Mouse (Mus musculus) forebrain, embryonic 12.5 days (tissue): ENCODE data around the gene E2f4. TPM values are rescaled to one million over a fixed set of nuclear protein-coding genes. Genes with fewer than 3 reads are reported as not detected.

Experiments
- ATAC-seq: fragments of 200-750 bp; cut with Nextera tagmentation; 2 replicates; pipeline ENCODE4 v1.8.0; 2017; ENCODE audit warnings: moderate TSS enrichment; ENCODE audit not compliant: low FRiP score
- H3K27ac ChIP-seq: fragments of 300-500 bp; sonication (generic); 2 replicates; pipeline ENCODE4 v1.5.1; 2016; ENCODE audit warnings: mild to moderate bottlenecking
- H3K27me3 ChIP-seq: fragments of 300-500 bp; sonication (generic); 2 replicates; pipeline ENCODE4 v1.6.1; 2016; ENCODE audit warnings: mild to moderate bottlenecking
- H3K36me3 ChIP-seq: fragments of 300-500 bp; sonication (generic); replicated peaks from 2 replicates; pipeline ENCODE4 v1.6.1; 2016; ENCODE audit warnings: mild to moderate bottlenecking
- H3K4me1 ChIP-seq: fragments of 300-500 bp; sonication (generic); 2 replicates; pipeline ENCODE4 v1.6.1; 2016
- H3K4me2 ChIP-seq: fragments of 300-500 bp; sonication (generic); 2 replicates; pipeline ENCODE4 v1.6.1; 2016; ENCODE audit warnings: mild to moderate bottlenecking, moderate library complexity
- H3K4me3 ChIP-seq: fragments of 300-500 bp; sonication (generic); replicated peaks from 2 replicates; pipeline ENCODE4 v1.5.1; 2016; ENCODE audit warnings: mild to moderate bottlenecking
- H3K9ac ChIP-seq: fragments of 300-500 bp; sonication (generic); 2 replicates; pipeline ENCODE4 v1.6.1; 2016; ENCODE audit warnings: mild to moderate bottlenecking
- H3K9me3 ChIP-seq: fragments of 300-500 bp; sonication (generic); 2 replicates; pipeline ENCODE4 v1.6.1; 2016
- WGBS: fragments of 180-500 bp; shearing (Covaris S2); methylation state at CpG from one replicate; pipeline ENCODE4 v1.1.7; 2016; 5-methylcytosine and 5-hydroxymethylcytosine counted together
- polyA plus RNA-seq: library from polyadenylated mRNA; unstranded; fragments of >200 nt; fragmentation: Nextera tagmentation; extraction: Ambion mirVana; gene quantifications from 2 replicates; pipeline ENCODE4 v1.2.1, GENCODE M21; 2016

E2f4 gene
- polyA plus RNA-seq, 1 experiment from 2014 or later: 80.1 TPM

- 81% methylated on average over 12 of the region's 12 CpGs for WGBS
- Histone ChIP-seq H3K9ac (no peak overlapping the region), H3K27ac (no peak overlapping the region), H3K27me3 (peaks cover 95% of the 10 kb centered on the region), H3K4me3 (no peak overlapping the region), H3K4me2 (no peak overlapping the region), H3K4me1 (peaks cover 25% of the 10 kb centered on the region), H3K9me3 (0 out of 2 replicates have a peak, but pooled peaks cover 5% of the 10 kb centered on the region), H3K36me3 (no peaks in the 10 kb centered on the region)
- ATAC-seq: no peak
These were observed 36.0 kb upstream of the E2f4 start for GRCm38 (mm10) chr8:105261326-105261980.

GRCm38 (mm10) chr8:105263244-105263912 is 34.1 kb upstream of the E2f4 start:
- Histone ChIP-seq H3K9ac (no peak overlapping the region), H3K27me3 (peaks cover 96% of the 10 kb centered on the region), H3K9me3 (0 out of 2 replicates have a peak, but pooled peaks cover 5% of the 10 kb centered on the region), H3K4me1 (peaks cover 30% of the 10 kb centered on the region), H3K36me3 (no peaks in the 10 kb centered on the region), H3K4me2 (peak overlapping the region; percentile 90), H3K4me3 (peak overlapping the region; percentile 65; the same call in 1 of the 2 replicates), H3K27ac (no peak overlapping the region)
- WGBS: 40% methylated on average over 16 of the region's 16 CpGs
- no peak for ATAC-seq

DNA sequence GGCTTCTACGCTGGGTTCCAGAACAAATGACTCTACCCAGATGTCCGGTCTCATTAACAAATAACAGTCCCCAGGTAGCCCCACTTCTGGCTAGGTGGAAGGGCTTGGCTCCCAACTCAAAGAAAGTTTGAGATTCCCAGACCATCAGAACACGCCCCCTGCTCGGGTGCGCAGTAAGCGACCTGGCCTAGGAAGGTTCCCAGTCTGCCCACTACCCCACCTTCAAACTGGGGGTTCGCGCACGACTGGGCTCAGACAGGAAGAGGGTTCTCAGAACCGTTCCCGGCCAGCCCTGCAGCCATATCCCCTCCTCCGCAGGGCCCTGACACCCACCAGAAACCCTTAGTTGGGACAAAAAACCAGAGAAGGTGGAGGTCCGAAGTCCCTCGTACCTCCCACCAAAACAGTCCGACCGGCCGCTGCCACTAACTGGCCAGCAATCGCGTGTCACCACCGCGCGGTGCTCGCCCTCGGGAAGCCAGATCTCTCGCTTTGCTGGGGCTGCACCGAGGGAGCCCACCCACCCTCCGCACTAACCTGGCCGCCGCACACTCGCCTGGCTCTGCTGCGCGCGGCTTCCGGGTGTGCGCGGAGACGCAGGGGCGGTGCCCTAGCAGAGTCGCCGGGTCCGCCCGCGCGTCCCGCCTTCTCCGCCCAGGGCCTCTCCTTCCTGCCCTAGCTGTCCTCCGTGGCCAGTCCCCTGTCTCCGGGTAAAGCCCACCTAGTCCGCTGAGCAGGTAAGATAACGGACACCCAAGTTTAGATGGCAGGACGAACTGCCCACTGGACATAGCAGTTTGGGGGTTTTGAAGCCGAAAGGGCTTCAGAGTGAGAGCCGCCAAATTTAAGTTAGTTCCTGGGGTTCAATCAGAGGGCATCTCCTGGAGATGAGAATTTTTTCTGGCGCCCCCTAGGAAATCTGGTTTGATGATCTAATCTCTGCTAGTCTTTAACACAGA is 33.2 kb upstream of the E2f4 start, which contains the start of the genes Tradd and Fbxl8:
Gene Tradd (minus strand): TSS at position 586 of the 959 bp plus-strand sequence.
Gene Fbxl8 (plus strand): TSS at position 625 of the 959 bp plus-strand sequence.
- H3K4me3 ChIP-seq: peak within 1 kb of the TSS; percentile 65
- H3K9me3 ChIP-seq: 0 out of 2 replicates have a peak, but pooled peaks cover 5% of the 10 kb centered on the region
- no peak within 1 kb of the TSS for H3K27ac ChIP-seq
- peaks cover 96% of the 10 kb centered on the region for H3K27me3 ChIP-seq
- H3K9ac ChIP-seq: peak within 1 kb of the TSS; percentile 60
- WGBS: under 1% methylated on average over 54 of the region's 54 CpGs
- peak; percentile 42 for ATAC-seq
- H3K4me1 ChIP-seq: peaks cover 31% of the 10 kb centered on the region
- H3K36me3 ChIP-seq: no peaks in the 10 kb centered on the region
- H3K4me2 ChIP-seq: peak within 1 kb of the TSS; percentile 90

DNA sequence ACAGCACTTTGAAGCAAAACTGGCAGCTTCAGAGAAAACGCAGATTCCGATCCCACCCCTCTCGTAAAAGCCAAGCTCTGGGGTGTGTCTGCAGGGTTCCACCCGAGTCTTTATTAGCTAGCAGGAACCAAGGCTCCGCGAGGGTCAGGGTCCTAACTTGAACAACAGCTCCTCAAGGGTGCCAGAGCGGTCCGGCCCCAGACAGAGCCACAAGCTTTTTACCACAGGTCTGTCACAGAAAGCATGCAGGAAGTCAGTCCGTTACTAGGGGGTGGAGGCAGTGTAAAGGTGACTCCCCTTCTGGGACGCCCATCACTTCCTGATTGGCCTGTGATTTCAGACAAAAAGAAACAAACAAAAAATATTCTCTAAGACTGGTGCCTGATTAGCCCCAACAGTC is 32.3 kb upstream of the E2f4 start:
- H3K36me3 ChIP-seq: no peaks in the 10 kb centered on the region
- H3K4me2 ChIP-seq: peak overlapping the region; percentile 90
- H3K27me3 ChIP-seq: peaks cover 96% of the 10 kb centered on the region
- peak overlapping the region; percentile 65; the same call in 1 of the 2 replicates for H3K4me3 ChIP-seq
- H3K9ac ChIP-seq: no peak overlapping the region
- H3K4me1 ChIP-seq: peaks cover 33% of the 10 kb centered on the region
- no peak for ATAC-seq
- 0 out of 2 replicates have a peak, but pooled peaks cover 5% of the 10 kb centered on the region for H3K9me3 ChIP-seq
- H3K27ac ChIP-seq: no peak overlapping the region
- 16% methylated on average over 10 of the region's 10 CpGs for WGBS

DNA sequence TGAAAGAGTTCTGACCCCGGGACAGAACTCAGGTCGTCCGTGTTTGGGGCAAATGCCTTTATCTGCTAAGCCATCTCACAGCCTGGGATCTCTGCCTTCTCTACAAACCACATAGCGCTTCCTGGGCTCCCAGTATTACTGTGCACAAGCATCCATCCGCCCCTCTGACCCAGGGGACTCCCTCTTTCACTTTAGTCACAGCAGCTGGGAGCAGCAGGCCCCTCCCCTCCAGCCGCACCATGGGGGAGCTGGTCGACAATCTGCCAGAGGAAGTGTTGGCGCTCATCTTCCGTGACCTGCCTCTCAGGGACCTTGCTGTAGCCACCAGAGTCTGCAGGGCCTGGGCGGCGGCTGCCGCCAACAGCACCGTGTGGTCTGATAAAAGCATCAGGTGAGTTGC is 30.7 kb upstream of the E2f4 start:
- Histone ChIP-seq H3K4me2 (no peak overlapping the region), H3K4me3 (no peak overlapping the region), H3K27me3 (peaks cover 97% of the 10 kb centered on the region), H3K9me3 (0 out of 2 replicates have a peak, but pooled peaks cover 5% of the 10 kb centered on the region), H3K4me1 (peaks cover 41% of the 10 kb centered on the region), H3K9ac (no peak overlapping the region), H3K27ac (no peak overlapping the region), H3K36me3 (no peaks in the 10 kb centered on the region)
- no peak for ATAC-seq
- 6% methylated on average over 13 of the region's 13 CpGs for WGBS

- H3K9me3 ChIP-seq: 0 out of 2 replicates have a peak, but pooled peaks cover 5% of the 10 kb centered on the region
- under 1% methylated on average over 65 of the region's 65 CpGs for WGBS
- peak overlapping the region; percentile 76 for H3K4me2 ChIP-seq
- no peaks in the 10 kb centered on the region for H3K36me3 ChIP-seq
- peak overlapping the region; percentile 44 for H3K9ac ChIP-seq
- peak overlapping the region; percentile 47 for H3K4me3 ChIP-seq
- H3K27me3 ChIP-seq: peaks cover 99% of the 10 kb centered on the region
- peak; percentile 81 for ATAC-seq
- peaks cover 41% of the 10 kb centered on the region for H3K4me1 ChIP-seq
- H3K27ac ChIP-seq: no peak overlapping the region
These were observed 29.0 kb upstream of the E2f4 start for GRCm38 (mm10) chr8:105268342-105269074.

- Histone ChIP-seq H3K4me3 (peak overlapping the region; percentile 47), H3K4me2 (peak overlapping the region; percentile 76), H3K27me3 (peaks cover 99% of the 10 kb centered on the region), H3K9ac (peak overlapping the region; percentile 44; the same call in 1 of the 2 replicates), H3K4me1 (peaks cover 37% of the 10 kb centered on the region), H3K36me3 (no peaks in the 10 kb centered on the region), H3K27ac (no peak overlapping the region), H3K9me3 (0 out of 2 replicates have a peak, but pooled peaks cover 5% of the 10 kb centered on the region)
- peak; percentile 6; the same call in 1 of the 2 replicates for ATAC-seq
- WGBS: 3% methylated on average over 10 of the region's 10 CpGs
These were observed 28.4 kb upstream of the E2f4 start for GRCm38 (mm10) chr8:105269075-105269458.

GRCm38 (mm10) chr8:105269461-105269947 is 28.0 kb upstream of the E2f4 start, which contains the start of gene Hsf4:
Gene Hsf4 (plus strand): TSS chr8:105269801.
- H3K4me2 ChIP-seq: peak within 1 kb of the TSS; percentile 76
- H3K4me1 ChIP-seq: peaks cover 34% of the 10 kb centered on the region
- H3K27me3 ChIP-seq: peaks cover 99% of the 10 kb centered on the region
- no peaks in the 10 kb centered on the region for H3K36me3 ChIP-seq
- peak within 1 kb of the TSS; percentile 44 for H3K9ac ChIP-seq
- H3K9me3 ChIP-seq: 0 out of 2 replicates have a peak, but pooled peaks cover 5% of the 10 kb centered on the region
- no peak within 1 kb of the TSS for H3K27ac ChIP-seq
- under 1% methylated on average over 42 of the region's 42 CpGs for WGBS
- H3K4me3 ChIP-seq: peak within 1 kb of the TSS; percentile 47
- no peak for ATAC-seq

- peaks cover 32% of the 10 kb centered on the region for H3K4me1 ChIP-seq
- no peaks in the 10 kb centered on the region for H3K36me3 ChIP-seq
- H3K9ac ChIP-seq: peak overlapping the region; percentile 4; the same call in 1 of the 2 replicates
- no peak for ATAC-seq
- H3K27ac ChIP-seq: no peak overlapping the region
- H3K4me2 ChIP-seq: peak overlapping the region; percentile 76
- H3K27me3 ChIP-seq: peaks cover 99% of the 10 kb centered on the region
- peak overlapping the region; percentile 47 for H3K4me3 ChIP-seq
- 1% methylated on average over 39 of the region's 39 CpGs for WGBS
- H3K9me3 ChIP-seq: 0 out of 2 replicates have a peak, but pooled peaks cover 5% of the 10 kb centered on the region
These were observed 27.2 kb upstream of the E2f4 start for GRCm38 (mm10) chr8:105270101-105270915.

DNA sequence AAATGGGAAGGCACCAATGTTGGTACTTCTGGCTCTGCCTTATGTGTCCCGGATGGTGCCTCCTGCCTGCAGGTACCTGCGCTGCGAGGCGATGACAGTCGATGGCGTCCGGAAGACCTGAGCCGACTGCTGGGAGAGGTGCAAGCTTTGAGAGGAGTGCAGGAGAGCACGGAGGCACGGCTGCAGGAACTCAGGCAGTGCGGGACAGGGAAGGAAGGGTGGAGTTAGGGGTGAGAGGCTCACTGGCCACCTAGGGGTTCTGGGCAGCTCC is 26.6 kb upstream of the E2f4 start:
- H3K27ac ChIP-seq: no peak overlapping the region
- H3K36me3 ChIP-seq: no peaks in the 10 kb centered on the region
- no peak overlapping the region; the same call in 1 of the 2 replicates for H3K4me3 ChIP-seq
- H3K4me1 ChIP-seq: peaks cover 38% of the 10 kb centered on the region
- H3K27me3 ChIP-seq: peaks cover 99% of the 10 kb centered on the region
- H3K9me3 ChIP-seq: 0 out of 2 replicates have a peak, but pooled peaks cover 5% of the 10 kb centered on the region
- H3K9ac ChIP-seq: no peak overlapping the region
- no peak overlapping the region for H3K4me2 ChIP-seq
- ATAC-seq: no peak
- WGBS: 2% methylated on average over 11 of the region's 11 CpGs
